Mouse (Mus musculus) left cerebral cortex, adult 9 months (tissue): ENCODE measurements at regions not wholly inside any gene's neighbourhood (a gene's known extent, or its start where the extent isn't known, plus 50 kb on each side); places are given as distances from the start of the nearest gene placed in this dataset.
"Not testable (repeated sequence)": the region's sequence is repeated elsewhere in the genome, so short reads cannot be mapped to it uniquely, and the experiment has no call there.

Experiments used
- DNase-seq, 2 experiments: peaks; one replicate each; pipeline ENCODE4 v3.0.0; 2022; ENCODE audit warnings: low spot score in 2 of 2

GRCm38 (mm10) chr9:30668095-30668494 lies 241.2 kb downstream of the Snx19 start:
- DNase-seq: no peak

- DNase-seq: no peak
Observed at GRCm38 (mm10) chr9:30662456-30662855, 235.5 kb downstream of the Snx19 start.

- no peak for DNase-seq
Observed at GRCm38 (mm10) chr9:30653961-30654360, 227.1 kb downstream of the Snx19 start.

GRCm38 (mm10) chr9:30653210-30653609 lies 226.3 kb downstream of the Snx19 start:
- no peak for DNase-seq

- DNase-seq: peak in 1 of 2 experiments; percentile 34
Observed at GRCm38 (mm10) chr9:30649392-30650054, 222.6 kb downstream of the Snx19 start.

- DNase-seq: no peak
Observed at GRCm38 (mm10) chr9:30633741-30634470, 207.0 kb downstream of the Snx19 start.

GRCm38 (mm10) chr9:30632164-30633146 lies 205.5 kb downstream of the Snx19 start:
- peak in 1 of 2 experiments; percentile 35 for DNase-seq

GRCm38 (mm10) chr9:30625635-30626034 lies 198.7 kb downstream of the Snx19 start:
- DNase-seq: no peak

GRCm38 (mm10) chr9:30625090-30625489 lies 198.2 kb downstream of the Snx19 start:
- DNase-seq: no peak

- DNase-seq: no peak
Observed at GRCm38 (mm10) chr9:30624481-30624880, 197.6 kb downstream of the Snx19 start.

GRCm38 (mm10) chr9:30619325-30619724 lies 192.4 kb downstream of the Snx19 start:
- DNase-seq: no peak

- DNase-seq: no peak
Observed at GRCm38 (mm10) chr9:30618181-30618580, 191.3 kb downstream of the Snx19 start.

GRCm38 (mm10) chr9:30613715-30614114 lies 186.8 kb downstream of the Snx19 start:
- no peak for DNase-seq

GRCm38 (mm10) chr9:30613003-30613552 lies 186.2 kb downstream of the Snx19 start:
- DNase-seq: no peak

GRCm38 (mm10) chr9:30610328-30610727 lies 183.4 kb downstream of the Snx19 start:
- no peak for DNase-seq

- DNase-seq: no peak
Observed at GRCm38 (mm10) chr9:30599756-30600155, 172.8 kb downstream of the Snx19 start.

GRCm38 (mm10) chr9:30597691-30598090 lies 170.8 kb downstream of the Snx19 start:
- no peak for DNase-seq

GRCm38 (mm10) chr9:30597092-30597491 lies 170.2 kb downstream of the Snx19 start:
- not testable (repeated sequence) for DNase-seq

- DNase-seq: no peak
Observed at GRCm38 (mm10) chr9:30592601-30593000, 165.7 kb downstream of the Snx19 start.

- no peak for DNase-seq
Observed at GRCm38 (mm10) chr9:30591246-30591645, 164.3 kb downstream of the Snx19 start.

GRCm38 (mm10) chr9:30590661-30591179 lies 163.8 kb downstream of the Snx19 start:
- peak in 1 of 2 experiments; percentile 23 for DNase-seq
